In the genomic region with DNA sequence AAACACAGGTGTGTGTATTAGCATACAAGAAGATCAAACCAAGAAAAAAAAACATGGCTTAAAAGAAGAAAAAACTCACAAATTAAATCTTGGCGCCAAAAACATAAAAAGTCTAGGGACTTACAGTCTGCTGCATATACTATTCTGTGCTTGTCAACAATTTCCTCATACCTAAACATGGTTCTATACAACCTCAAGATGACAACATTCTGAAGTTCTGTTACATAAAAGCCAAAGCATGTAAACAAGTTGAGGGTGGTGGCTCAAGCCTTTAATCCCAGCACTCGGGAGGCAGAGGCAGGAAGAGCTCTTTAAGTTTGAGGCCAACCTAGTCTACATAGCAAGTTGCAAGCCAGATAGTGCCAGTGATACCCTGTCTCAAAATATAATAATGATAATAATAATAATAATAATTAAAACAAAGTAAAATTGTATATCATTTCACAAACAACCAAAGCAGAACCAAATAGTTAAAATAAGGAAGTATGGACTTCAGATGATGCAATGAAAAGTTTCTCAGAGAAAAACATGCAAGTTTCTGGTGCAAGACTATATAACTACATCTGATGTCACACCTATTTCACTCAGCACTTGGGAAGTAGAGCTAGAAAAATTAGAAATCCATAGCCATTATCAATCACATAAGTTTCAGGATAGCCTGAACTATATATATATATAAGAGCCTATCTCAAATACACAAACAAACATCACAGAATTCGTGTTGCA, we compare ENCODE assay signal across 33 mouse cellular contexts. TPM values are rescaled to one million over a fixed set of nuclear protein-coding genes. Genes with fewer than 3 reads are reported as not detected.
DNase-seq lines count a peak whose midpoint lies in the region; ATAC-seq and TF ChIP-seq lines count a peak whose summit lies in the region.
"Had no signal": no experiment of that assay in that cellular context is flagged by ENCODE, and none has a peak within 500 bp of the region (broad histone marks: within the 10 kb centered on the region; RNA-seq: fewer than 3 reads in every experiment).

No protein-coding gene starts in this region.

- no peak for TF ChIP-seq CTCF in stomach, postnatal 0 days (IDR thresholded peaks at IDR 0.05; ENCODE audit: low read depth)

- H3K36me3 ChIP-seq in liver, embryonic 13.5 days, result peaks cover 3% of the 10 kb centered on the region
- no peaks in the 10 kb centered on the region for H3K36me3 ChIP-seq in stomach, postnatal 0 days (ENCODE audit: control insufficient read depth, insufficient read depth, low read length)
- H3K36me3 ChIP-seq: embryonic facial prominence, embryonic 12.5 days; heart, embryonic 12.5 days; kidney, embryonic 15.5 days; limb, embryonic 13.5 days; midbrain, embryonic 12.5 days had no signal

- no peak for TF ChIP-seq EP300 in stomach, postnatal 0 days (optimal IDR thresholded peaks at IDR 0.05)

- peak overlapping the region; percentile 67 for H3K27ac ChIP-seq in liver, embryonic 13.5 days
- H3K27ac ChIP-seq in stomach, postnatal 0 days (replicated peaks), result no peak overlapping the region
- H3K27ac ChIP-seq: embryonic facial prominence, embryonic 12.5 days; heart, adult 2 months; hindbrain, embryonic 14.5 days; kidney, embryonic 15.5 days; layer of hippocampus, adult 2 months; limb, embryonic 13.5 days; midbrain, embryonic 12.5 days had no signal

- no peak overlapping the region for H3K4me3 ChIP-seq in liver, embryonic 13.5 days (replicated peaks)
- no peak overlapping the region for H3K4me3 ChIP-seq in stomach, postnatal 0 days (ENCODE audit: low read depth, low read length)
- H3K4me3 ChIP-seq: embryonic facial prominence, embryonic 12.5 days; heart, adult 2 months; heart, embryonic 12.5 days; kidney, embryonic 15.5 days; layer of hippocampus, adult 2 months; limb, embryonic 13.5 days; megakaryocyte, embryonic 14.5 days; midbrain, embryonic 12.5 days had no signal

- peak overlapping the region; percentile 52; the same call in 1 of the 2 replicates for H3K9ac ChIP-seq in liver, embryonic 13.5 days
- H3K9ac ChIP-seq in stomach, postnatal 0 days (ENCODE audit: low read length), result no peak overlapping the region
- H3K9ac ChIP-seq: embryonic facial prominence, embryonic 12.5 days; heart, embryonic 12.5 days; hindbrain, embryonic 14.5 days; kidney, embryonic 15.5 days; limb, embryonic 13.5 days; lung, embryonic 14.5 days; midbrain, embryonic 12.5 days had no signal

- no peaks in the 10 kb centered on the region for H3K9me3 ChIP-seq in liver, embryonic 13.5 days (replicated peaks)
- no peaks in the 10 kb centered on the region for H3K9me3 ChIP-seq in stomach, postnatal 0 days (ENCODE audit: control insufficient read depth, low read length)
- H3K9me3 ChIP-seq: embryonic facial prominence, embryonic 12.5 days; heart, embryonic 12.5 days; kidney, embryonic 15.5 days; limb, embryonic 13.5 days; megakaryocyte, embryonic 14.5 days; midbrain, embryonic 12.5 days had no signal

- H3K4me1 ChIP-seq in liver, embryonic 13.5 days (replicated peaks), result peaks cover 84% of the 10 kb centered on the region
- no peaks in the 10 kb centered on the region for H3K4me1 ChIP-seq in stomach, postnatal 0 days (replicated peaks; ENCODE audit: control insufficient read depth, insufficient read depth)
- H3K4me1 ChIP-seq: embryonic facial prominence, embryonic 12.5 days; limb, embryonic 13.5 days; midbrain, embryonic 12.5 days had no signal

- no peak for ATAC-seq in liver, embryonic 13.5 days (ENCODE audit: low read depth)
- peak; percentile 85 for ATAC-seq in granulocyte monocyte progenitor cell, adult 5-6 weeks (replicated peaks; ENCODE audit: poor library complexity, severe bottlenecking)
- ATAC-seq in megakaryocyte, adult 5-6 weeks (ENCODE audit: poor library complexity, severe bottlenecking), result peak; percentile 90
- ATAC-seq in stomach, postnatal 0 days (ENCODE audit: low FRiP score, low TSS enrichment), result no peak
- ATAC-seq: forebrain, embryonic 14.5 days had no signal

- WGBS in liver, embryonic 13.5 days (ENCODE audit: insufficient replicate concordance), result 67% methylated on average over 3 of the region's 3 CpGs
- 76% methylated on average over 3 of the region's 3 CpGs for WGBS in stomach, postnatal 0 days

- H3K27me3 ChIP-seq in liver, embryonic 13.5 days, result no peaks in the 10 kb centered on the region
- H3K27me3 ChIP-seq in stomach, postnatal 0 days (ENCODE audit: control insufficient read depth, insufficient read depth, low read length), result no peaks in the 10 kb centered on the region
- H3K27me3 ChIP-seq: embryonic facial prominence, embryonic 12.5 days; heart, embryonic 12.5 days; kidney, embryonic 15.5 days; limb, embryonic 13.5 days; megakaryocyte, embryonic 14.5 days; midbrain, embryonic 12.5 days had no signal

- no peak for DNase-seq in liver, embryonic 13.5 days
- DNase-seq in liver, result no peak
- DNase-seq in heart, adult 18-20 months, result no peak
- no peak for DNase-seq in stomach, postnatal 0 days (ENCODE audit: low spot score)
- DNase-seq in layer of hippocampus, postnatal 36 days, result no peak
- DNase-seq: adrenal gland, adult 2 months; cerebellum, adult 11 months; cerebellum, adult 9-10 months; embryo, embryonic 11 days; gastrocnemius, postnatal 25 days; heart, adult 2 months; heart, postnatal 4 days; kidney, adult 18-20 months; kidney, postnatal 25 days; lung, embryonic 14.5 days; right cerebral cortex, postnatal 4 days; thymus, postnatal 4 days had no signal

- H3K4me2 ChIP-seq in liver, embryonic 13.5 days, result no peak overlapping the region
- no peak overlapping the region for H3K4me2 ChIP-seq in stomach, postnatal 0 days (replicated peaks; ENCODE audit: low read depth)
- H3K4me2 ChIP-seq: embryonic facial prominence, embryonic 12.5 days; heart, embryonic 12.5 days; hindbrain, embryonic 14.5 days; kidney, embryonic 15.5 days; limb, embryonic 13.5 days; lung, embryonic 14.5 days; midbrain, embryonic 12.5 days had no signal

RNA-seq across cellular contexts. Expression of a gene that starts 16.5 kb away (rescaled TPM):
- polyA plus RNA-seq in liver, embryonic 13.5 days (2015; fragmentation: Nextera tagmentation; extraction: Ambion mirVana), result 9.7 and 10.0 TPM in 2 replicates
- total RNA-seq in granulocyte monocyte progenitor cell, adult 5-6 weeks (2014; fragmentation: Nextera tagmentation), result 12.2 and 13.6 TPM in 2 replicates
- total RNA-seq in granulocyte monocyte progenitor cell, adult 5-6 weeks (2017), result 7.6 and 12.2 TPM in 2 replicates
- 24.9 and 27.3 TPM in 2 replicates for total RNA-seq in megakaryocyte, adult 5-6 weeks (2015)
- total RNA-seq in megakaryocyte, adult 5-6 weeks (2017), result 22.0 and 45.3 TPM in 2 replicates
- total RNA-seq in heart, adult 18-20 months (2021), result 10 to 100 TPM; 20.9 to 24.1 TPM
- 3.0 and 3.4 TPM in 2 replicates for polyA plus RNA-seq in stomach, postnatal 0 days (2015; fragmentation: Nextera tagmentation; extraction: Ambion mirVana)
- 10 to 100 TPM; 91.4 to 93.5 TPM for total RNA-seq in layer of hippocampus, postnatal 36 days (2021)

RNA-seq across cellular contexts. Expression of a gene that starts 46.8 kb away (rescaled TPM):
- polyA plus RNA-seq in liver, embryonic 13.5 days (2015; fragmentation: Nextera tagmentation; extraction: Ambion mirVana), result 0.16 TPM in 1 of 2 replicates, not detected in the other
- total RNA-seq in granulocyte monocyte progenitor cell, adult 5-6 weeks (2014; fragmentation: Nextera tagmentation), result not detected in 2 replicates
- total RNA-seq in granulocyte monocyte progenitor cell, adult 5-6 weeks (2017), result 0.26 TPM in 1 of 2 replicates, not detected in the other
- total RNA-seq in megakaryocyte, adult 5-6 weeks (2015), result not detected in 2 replicates
- not detected in 2 replicates for total RNA-seq in megakaryocyte, adult 5-6 weeks (2017)
- not detected for total RNA-seq in heart, adult 18-20 months (2021)
- polyA plus RNA-seq in stomach, postnatal 0 days (2015; fragmentation: Nextera tagmentation; extraction: Ambion mirVana), result 0.19 TPM in 1 of 2 replicates, not detected in the other
- total RNA-seq in layer of hippocampus, postnatal 36 days (2021), result not detected
- total RNA-seq: gastrocnemius, adult 18-20 months; gastrocnemius, postnatal 25 days; heart, adult 2 months; left cerebral cortex, adult 8-10 months; left cerebral cortex, postnatal 36 days; midbrain, postnatal 0 days had no signal
- polyA plus RNA-seq: adrenal gland, adult 2 months; frontal cortex, adult 2 months; heart, adult 2 months; heart, embryonic 12.5 days had no signal

Comparison
In these comparisons a context has a peak if more than half of its experiments do, and no peak if none do; other contexts are left out.
1. ATAC-seq: peak in granulocyte monocyte progenitor cell, adult 5-6 weeks (single experiment) and megakaryocyte, adult 5-6 weeks (single experiment); none in liver, embryonic 13.5 days (single experiment) and stomach, postnatal 0 days (single experiment).